Mouse (Mus musculus): ENCODE data around the gene Atp6v1a.

The Atp6v1a gene

GRCm38 (mm10) chr16:44136511-44137021, 2.9 kb downstream of the Atp6v1a start:
- DNase-seq = no peak

- DNase-seq = peak in 1 of 2 experiments; percentile 31
Measured at GRCm38 (mm10) chr16:44133187-44133586, 6.3 kb downstream of the Atp6v1a start.

GRCm38 (mm10) chr16:44132300-44132699, 7.2 kb downstream of the Atp6v1a start:
- no peak for DNase-seq

- DNase-seq = no peak
Measured at GRCm38 (mm10) chr16:44126437-44126836, 13.1 kb downstream of the Atp6v1a start.

GRCm38 (mm10) chr16:44125436-44125835, 14.1 kb downstream of the Atp6v1a start:
- DNase-seq = no peak

GRCm38 (mm10) chr16:44124713-44125112, 14.8 kb downstream of the Atp6v1a start:
- DNase-seq = no peak

GRCm38 (mm10) chr16:44123786-44124185, 15.7 kb downstream of the Atp6v1a start:
- DNase-seq = no peak

GRCm38 (mm10) chr16:44122982-44123725, 16.4 kb downstream of the Atp6v1a start:
- no peak for DNase-seq

GRCm38 (mm10) chr16:44122574-44122973, 16.9 kb downstream of the Atp6v1a start:
- no peak for DNase-seq

GRCm38 (mm10) chr16:44122122-44122521, 17.4 kb downstream of the Atp6v1a start:
- no peak for DNase-seq

GRCm38 (mm10) chr16:44119753-44120501, 19.6 kb downstream of the Atp6v1a start:
- DNase-seq = no peak

- DNase-seq = no peak
Measured at GRCm38 (mm10) chr16:44109002-44109401, 30.5 kb downstream of the Atp6v1a start.

- DNase-seq = no peak
Measured at GRCm38 (mm10) chr16:44105211-44105610, 34.3 kb downstream of the Atp6v1a start.

- no peak for DNase-seq
Measured at GRCm38 (mm10) chr16:44103806-44104766, 35.4 kb downstream of the Atp6v1a start.

- no peak for DNase-seq
Measured at GRCm38 (mm10) chr16:44102925-44103324, 36.6 kb downstream of the Atp6v1a start.

- peak in 1 of 2 experiments; percentile 35 for DNase-seq
Measured at GRCm38 (mm10) chr16:44101181-44101710, 38.3 kb downstream of the Atp6v1a start.

GRCm38 (mm10) chr16:44099377-44099776, 40.1 kb downstream of the Atp6v1a start:
- no peak for DNase-seq

GRCm38 (mm10) chr16:44087650-44088049, 51.9 kb downstream of the Atp6v1a start:
- no peak for DNase-seq

- peak; percentile 79 to 84 for DNase-seq
Measured at GRCm38 (mm10) chr16:44063025-44063894, 76.2 kb downstream of the Atp6v1a start, which contains the start of gene Gramd1c. Gene Gramd1c (minus strand): TSS chr16:44063345.

- DNase-seq = no peak
Measured at GRCm38 (mm10) chr16:44061341-44061740, 78.2 kb downstream of the Atp6v1a start.

GRCm38 (mm10) chr16:44060604-44061286, 78.8 kb downstream of the Atp6v1a start:
- no peak for DNase-seq
